Mouse (Mus musculus) megakaryocyte, embryonic 14.5 days (primary cell): ENCODE data around the gene Mon2.

Source experiments
- FLI1 ChIP-seq: IDR thresholded peaks from 2 replicates; pipeline ENCODE4 v1.6.1; 2012; ENCODE audit warnings: low read length, inconsistent platforms, mixed read lengths
- GATA1 ChIP-seq: IDR thresholded peaks from 3 replicates; pipeline ENCODE4 v1.6.1; 2012; ENCODE audit warnings: mixed read lengths, low read length, inconsistent platforms, borderline replicate concordance

DNA sequence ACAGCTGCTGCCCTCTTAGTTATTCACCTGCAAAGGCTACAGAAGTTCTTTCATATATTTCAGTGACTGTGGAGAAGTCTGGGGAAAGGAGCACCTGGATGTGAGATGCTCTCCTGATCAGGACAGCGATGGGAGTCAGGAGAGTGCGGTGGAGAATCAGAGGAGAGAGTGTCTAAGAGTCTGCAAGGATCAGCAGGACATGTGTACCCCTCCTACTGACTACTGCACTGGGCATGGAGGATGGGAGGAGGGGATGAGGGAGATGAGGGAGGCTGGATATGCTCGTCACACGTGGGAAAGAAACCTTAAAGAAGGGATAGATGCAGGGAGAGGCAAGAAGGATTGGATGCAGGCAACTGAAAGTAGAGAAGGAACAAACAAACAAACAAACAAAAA, 112.1 kb downstream of the Mon2 start:
- TF ChIP-seq GATA1 (no peak), FLI1 (no peak)
